Mouse (Mus musculus): ENCODE measurements around the gene Abcb10. TPM values are rescaled to one million over a fixed set of nuclear protein-coding genes. Genes with fewer than 3 reads are reported as not detected.
"Not testable (repeated sequence)": the region's sequence is repeated elsewhere in the genome, so short reads cannot be mapped to it uniquely, and the experiment has no call there.

Abcb10 gene
- polyA plus RNA-seq, 1 experiment from 2014 or later, result 21.8 TPM

- Histone ChIP-seq H3K9me3 (no peaks in the 10 kb centered on the region), H3K4me1 (peaks cover 18% of the 10 kb centered on the region), H3K36me3 (replicated peaks) (peaks cover 2% of the 10 kb centered on the region; the same call in 1 of the 2 replicates), H3K27ac (no peak overlapping the region), H3K27me3 (ENCODE audit: poor library complexity, severe bottlenecking) (peaks cover 16% of the 10 kb centered on the region; the same call in 1 of the 2 replicates), H3K4me3 (no peak overlapping the region)
- 94% methylated on average over 4 of the region's 4 CpGs for WGBS
- DNase-seq (ENCODE audit: extremely low spot score, low spot score), result no peak
These were observed 5.4 kb downstream of the Abcb10 start for GRCm38 (mm10) chr8:123977499-123977898.

GRCm38 (mm10) chr8:123973495-123973894 lies 9.4 kb downstream of the Abcb10 start:
- H3K4me3 ChIP-seq, result no peak overlapping the region
- no peak overlapping the region for H3K27ac ChIP-seq
- no peak for DNase-seq (ENCODE audit: extremely low spot score, low spot score)
- H3K4me1 ChIP-seq, result no peaks in the 10 kb centered on the region
- no peaks in the 10 kb centered on the region for H3K27me3 ChIP-seq (ENCODE audit: poor library complexity, severe bottlenecking)
- WGBS, result 74% methylated on average over 1 of the region's 1 CpGs
- H3K9me3 ChIP-seq, result no peaks in the 10 kb centered on the region
- H3K36me3 ChIP-seq (replicated peaks), result peaks cover 15% of the 10 kb centered on the region; the same call in 1 of the 2 replicates

GRCm38 (mm10) chr8:123966896-123967295 lies 16.0 kb downstream of the Abcb10 start:
- Histone ChIP-seq H3K4me1 (no peaks in the 10 kb centered on the region), H3K9me3 (no peaks in the 10 kb centered on the region), H3K4me3 (no peak overlapping the region), H3K36me3 (replicated peaks) (peaks cover 52% of the 10 kb centered on the region), H3K27ac (no peak overlapping the region), H3K27me3 (ENCODE audit: poor library complexity, severe bottlenecking) (no peaks in the 10 kb centered on the region)
- 69% methylated on average over 2 of the region's 2 CpGs for WGBS
- DNase-seq (ENCODE audit: extremely low spot score, low spot score), result no peak

- Histone ChIP-seq H3K4me1 (no peaks in the 10 kb centered on the region), H3K27me3 (ENCODE audit: poor library complexity, severe bottlenecking) (no peaks in the 10 kb centered on the region), H3K36me3 (replicated peaks) (peaks cover 78% of the 10 kb centered on the region), H3K4me3 (no peak overlapping the region), H3K9me3 (no peaks in the 10 kb centered on the region), H3K27ac (no peak overlapping the region)
- 53% methylated on average over 1 of the region's 1 CpGs for WGBS
- no peak for DNase-seq (ENCODE audit: extremely low spot score, low spot score)
These were observed 21.6 kb downstream of the Abcb10 start for GRCm38 (mm10) chr8:123961371-123961770.

- peaks cover 73% of the 10 kb centered on the region for H3K36me3 ChIP-seq (replicated peaks)
- DNase-seq (ENCODE audit: extremely low spot score, low spot score); H3K9me3 ChIP-seq; H3K4me3 ChIP-seq; H3K4me1 ChIP-seq; H3K27ac ChIP-seq; H3K27me3 ChIP-seq (ENCODE audit: poor library complexity, severe bottlenecking): not testable (repeated sequence)
- 93% methylated on average over 5 of the region's 5 CpGs for whole genome bisulfite sequencing
These were observed 22.4 kb downstream of the Abcb10 start for GRCm38 (mm10) chr8:123960556-123960955.

- WGBS, result 93% methylated on average over 9 of the region's 9 CpGs
- H3K27ac ChIP-seq, result no peak overlapping the region
- H3K4me3 ChIP-seq, result no peak overlapping the region
- H3K36me3 ChIP-seq (replicated peaks), result peaks cover 75% of the 10 kb centered on the region
- H3K4me1 ChIP-seq, result no peaks in the 10 kb centered on the region
- H3K27me3 ChIP-seq (ENCODE audit: poor library complexity, severe bottlenecking), result no peaks in the 10 kb centered on the region
- no peak for DNase-seq (ENCODE audit: extremely low spot score, low spot score)
- H3K9me3 ChIP-seq, result no peaks in the 10 kb centered on the region
These were observed 22.9 kb downstream of the Abcb10 start for GRCm38 (mm10) chr8:123960056-123960455.

- H3K27me3 ChIP-seq (ENCODE audit: poor library complexity, severe bottlenecking), result no peaks in the 10 kb centered on the region
- H3K27ac ChIP-seq, result no peak overlapping the region
- H3K9me3 ChIP-seq, result no peaks in the 10 kb centered on the region
- H3K4me3 ChIP-seq, result no peak overlapping the region
- H3K4me1 ChIP-seq, result no peaks in the 10 kb centered on the region
- H3K36me3 ChIP-seq (replicated peaks), result peaks cover 71% of the 10 kb centered on the region
- DNase-seq (ENCODE audit: extremely low spot score, low spot score), result no peak
- 96% methylated on average over 6 of the region's 6 CpGs for WGBS
These were observed 23.4 kb downstream of the Abcb10 start for GRCm38 (mm10) chr8:123959473-123959872.

- Histone ChIP-seq H3K27ac (no peak overlapping the region), H3K36me3 (replicated peaks) (peaks cover 71% of the 10 kb centered on the region), H3K4me3 (no peak overlapping the region), H3K9me3 (no peaks in the 10 kb centered on the region), H3K27me3 (ENCODE audit: poor library complexity, severe bottlenecking) (no peaks in the 10 kb centered on the region), H3K4me1 (no peaks in the 10 kb centered on the region)
- no peak for DNase-seq (ENCODE audit: extremely low spot score, low spot score)
- WGBS, result 82% methylated on average over 17 of the region's 17 CpGs
These were observed 24.8 kb downstream of the Abcb10 start for GRCm38 (mm10) chr8:123958130-123958529.

- Histone ChIP-seq H3K4me1 (peaks cover 7% of the 10 kb centered on the region), H3K4me3 (no peak overlapping the region), H3K27me3 (ENCODE audit: poor library complexity, severe bottlenecking) (no peaks in the 10 kb centered on the region), H3K9me3 (no peaks in the 10 kb centered on the region), H3K27ac (no peak overlapping the region), H3K36me3 (replicated peaks) (peaks cover 41% of the 10 kb centered on the region)
- WGBS, result 92% methylated on average over 8 of the region's 8 CpGs
- no peak for DNase-seq (ENCODE audit: extremely low spot score, low spot score)
These were observed 28.7 kb downstream of the Abcb10 start for GRCm38 (mm10) chr8:123954246-123954645.

- H3K4me3 ChIP-seq, result no peak overlapping the region
- H3K36me3 ChIP-seq (replicated peaks), result peaks cover 37% of the 10 kb centered on the region
- no peak overlapping the region for H3K27ac ChIP-seq
- no peaks in the 10 kb centered on the region for H3K9me3 ChIP-seq
- H3K4me1 ChIP-seq, result peaks cover 7% of the 10 kb centered on the region
- WGBS, result 90% methylated on average over 8 of the region's 8 CpGs
- H3K27me3 ChIP-seq (ENCODE audit: poor library complexity, severe bottlenecking), result no peaks in the 10 kb centered on the region
- no peak for DNase-seq (ENCODE audit: extremely low spot score, low spot score)
These were observed 29.2 kb downstream of the Abcb10 start for GRCm38 (mm10) chr8:123953686-123954085.

GRCm38 (mm10) chr8:123950077-123950802 lies 32.7 kb downstream of the Abcb10 start:
- Histone ChIP-seq H3K4me3 (peak overlapping the region; percentile 99), H3K9me3 (no peaks in the 10 kb centered on the region), H3K27me3 (ENCODE audit: poor library complexity, severe bottlenecking) (no peaks in the 10 kb centered on the region), H3K4me1 (peaks cover 20% of the 10 kb centered on the region), H3K27ac (0 out of 2 replicates have a peak overlapping the region, but pooled peaks have one; percentile 87), H3K36me3 (replicated peaks) (peaks cover 37% of the 10 kb centered on the region)
- WGBS, result 33% methylated on average over 10 of the region's 10 CpGs
- DNase-seq (ENCODE audit: extremely low spot score, low spot score), result peak; percentile 45

- H3K27ac ChIP-seq, result peak overlapping the region; percentile 87
- H3K4me3 ChIP-seq, result peak overlapping the region; percentile 99
- WGBS, result 4% methylated on average over 10 of the region's 10 CpGs
- H3K4me1 ChIP-seq, result peaks cover 20% of the 10 kb centered on the region
- H3K36me3 ChIP-seq (replicated peaks), result peaks cover 43% of the 10 kb centered on the region
- H3K27me3 ChIP-seq (ENCODE audit: poor library complexity, severe bottlenecking), result no peaks in the 10 kb centered on the region
- DNase-seq (ENCODE audit: extremely low spot score, low spot score), result no peak
- no peaks in the 10 kb centered on the region for H3K9me3 ChIP-seq
These were observed 33.3 kb downstream of the Abcb10 start for GRCm38 (mm10) chr8:123949686-123949986.

GRCm38 (mm10) chr8:123948942-123949685 lies 33.8 kb downstream of the Abcb10 start, which contains the start of gene Nup133:
Gene Nup133, minus strand, starts transcription at chr8:123949265.
- no peaks in the 10 kb centered on the region for H3K27me3 ChIP-seq (ENCODE audit: poor library complexity, severe bottlenecking)
- H3K9me3 ChIP-seq, result no peaks in the 10 kb centered on the region
- H3K4me1 ChIP-seq, result peaks cover 20% of the 10 kb centered on the region
- peak within 1 kb of the TSS; percentile 87 for H3K27ac ChIP-seq
- WGBS, result under 1% methylated on average over 77 of the region's 77 CpGs
- H3K36me3 ChIP-seq (replicated peaks), result peaks cover 42% of the 10 kb centered on the region
- H3K4me3 ChIP-seq, result peak within 1 kb of the TSS; percentile 99
- DNase-seq (ENCODE audit: extremely low spot score, low spot score), result peak; percentile 99
